Mouse (Mus musculus) heart, embryonic 10.5 days (tissue): Measurements from ENCODE around the gene Cabp7. TPM values are rescaled to one million over a fixed set of nuclear protein-coding genes. Genes with fewer than 3 reads are reported as not detected.

ENCODE experiments used
- DNase-seq: peaks from one replicate; pipeline ENCODE4 v3.0.0-alpha.2; 2017; ENCODE audit warnings: low spot score
- H3K27ac ChIP-seq: fragments of 300-500 bp; sonication (generic); 2 replicates; pipeline ENCODE4 v1.5.1; 2016; ENCODE audit warnings: mild to moderate bottlenecking
- H3K27me3 ChIP-seq: fragments of 300-500 bp; sonication (generic); 2 replicates; pipeline ENCODE4 v1.6.1; 2016; ENCODE audit warnings: mild to moderate bottlenecking; ENCODE audit not compliant: poor library complexity, insufficient read depth, severe bottlenecking
- H3K36me3 ChIP-seq: fragments of 300-500 bp; sonication (generic); 2 replicates; pipeline ENCODE4 v1.6.1; 2016; ENCODE audit warnings: mild to moderate bottlenecking, moderate library complexity
- H3K4me1 ChIP-seq: fragments of 300-500 bp; sonication (generic); 2 replicates; pipeline ENCODE4 v1.6.1; 2016; ENCODE audit warnings: mild to moderate bottlenecking
- H3K4me3 ChIP-seq: fragments of 300-500 bp; sonication (generic); 2 replicates; pipeline ENCODE4 v1.5.1; 2016; ENCODE audit warnings: mild to moderate bottlenecking, moderate library complexity
- H3K9me3 ChIP-seq: fragments of 300-500 bp; sonication (generic); 2 replicates; pipeline ENCODE4 v1.6.1; 2016; ENCODE audit warnings: mild to moderate bottlenecking, moderate library complexity
- WGBS: fragments of 180-500 bp; shearing (Covaris S2); methylation state at CpG from one replicate; pipeline ENCODE4 v1.1.7; 2016; 5-methylcytosine and 5-hydroxymethylcytosine counted together
- polyA plus RNA-seq: library from polyadenylated mRNA; unstranded; fragments of >200 nt; fragmentation: Nextera tagmentation; extraction: Ambion mirVana; gene quantifications from 2 replicates; pipeline ENCODE4 v1.2.1, GENCODE M21; 2016

Gene Cabp7
- polyA plus RNA-seq, 1 experiment from 2014 or later: 0.15 TPM

DNA sequence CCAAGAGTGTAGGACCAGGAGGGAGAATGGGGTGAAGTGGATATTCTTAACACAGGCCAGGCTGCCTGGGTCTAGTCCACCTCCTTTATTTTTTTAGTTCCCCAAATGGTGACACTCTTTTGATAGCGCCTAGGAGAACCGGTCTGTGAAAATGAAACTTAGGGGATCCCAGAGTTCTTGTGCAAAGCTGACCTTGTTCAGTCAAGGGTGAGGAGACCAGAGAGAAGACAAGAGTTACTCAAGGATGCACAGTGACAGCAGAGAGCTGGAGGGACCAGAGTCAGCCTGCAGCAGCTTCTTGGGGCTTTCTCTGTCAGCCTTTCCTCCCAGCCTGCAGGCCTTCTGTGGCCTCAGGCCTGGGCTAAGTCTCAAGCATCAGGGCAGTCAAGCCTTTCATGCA, 15.9 kb upstream of the Cabp7 start:
- Histone ChIP-seq H3K36me3 (no peaks in the 10 kb centered on the region), H3K4me3 (no peak overlapping the region), H3K4me1 (peaks cover 8% of the 10 kb centered on the region; the same call in 1 of the 2 replicates), H3K9me3 (no peaks in the 10 kb centered on the region), H3K27me3 (peaks cover 45% of the 10 kb centered on the region), H3K27ac (no peak overlapping the region)
- 21% methylated on average over 2 of the region's 2 CpGs for WGBS
- DNase-seq: no peak

DNA sequence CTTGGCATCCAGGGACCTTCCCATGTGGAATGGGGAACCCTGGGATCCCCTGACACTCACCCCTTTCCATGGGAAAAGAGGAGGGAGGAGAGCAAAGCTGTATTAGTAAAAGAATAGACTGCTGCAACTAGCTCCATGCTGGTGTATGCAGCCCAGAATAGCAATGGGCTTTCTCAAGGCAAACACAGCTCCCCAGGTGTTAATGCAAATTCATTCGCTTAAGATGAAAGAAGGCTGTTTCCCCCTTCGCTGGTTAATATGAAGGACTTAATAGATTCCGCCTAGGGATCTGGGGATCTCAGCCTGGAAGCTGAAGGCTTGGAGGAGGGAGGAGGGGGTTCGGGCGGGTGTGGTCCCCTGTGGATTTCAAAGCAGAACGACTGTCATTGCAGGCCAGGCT, 15.4 kb upstream of the Cabp7 start:
- no peaks in the 10 kb centered on the region for H3K9me3 ChIP-seq
- peaks cover 45% of the 10 kb centered on the region for H3K27me3 ChIP-seq

DNA sequence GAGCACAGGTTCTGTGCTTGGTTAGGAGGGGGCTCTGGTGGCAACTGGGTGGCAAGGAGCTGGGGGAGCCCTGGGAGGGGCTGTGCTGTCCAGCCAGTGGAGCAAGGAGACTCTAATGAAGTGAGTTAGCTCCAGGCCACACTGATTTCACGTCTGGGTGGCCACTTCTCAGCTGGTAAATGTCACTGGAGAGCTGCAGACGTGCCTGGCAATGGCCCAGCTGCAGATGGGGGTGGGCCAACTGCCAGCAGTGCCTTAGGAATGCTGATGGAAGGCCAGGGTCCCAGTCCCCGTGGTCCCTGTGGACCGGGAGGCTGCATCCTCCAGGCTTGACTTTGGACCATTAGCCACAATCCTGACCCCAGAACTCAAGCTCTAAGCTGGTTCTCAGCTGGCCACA, 13.9 kb upstream of the Cabp7 start:
- H3K4me1 ChIP-seq: peaks cover 10% of the 10 kb centered on the region; the same call in 1 of the 2 replicates
- no peak overlapping the region for H3K27ac ChIP-seq
- WGBS: 25% methylated on average over 4 of the region's 4 CpGs
- DNase-seq: no peak
- H3K4me3 ChIP-seq: no peak overlapping the region
- peaks cover 50% of the 10 kb centered on the region for H3K27me3 ChIP-seq
- H3K36me3 ChIP-seq: no peaks in the 10 kb centered on the region
- no peaks in the 10 kb centered on the region for H3K9me3 ChIP-seq

More for the DNA sequence above, 15.4 kb upstream of the Cabp7 start:
- Histone ChIP-seq H3K4me3 (no peak overlapping the region), H3K27ac (no peak overlapping the region), H3K4me1 (peaks cover 10% of the 10 kb centered on the region; the same call in 1 of the 2 replicates), H3K36me3 (no peaks in the 10 kb centered on the region)
- WGBS: 11% methylated on average over 6 of the region's 6 CpGs
- DNase-seq: no peak

DNA sequence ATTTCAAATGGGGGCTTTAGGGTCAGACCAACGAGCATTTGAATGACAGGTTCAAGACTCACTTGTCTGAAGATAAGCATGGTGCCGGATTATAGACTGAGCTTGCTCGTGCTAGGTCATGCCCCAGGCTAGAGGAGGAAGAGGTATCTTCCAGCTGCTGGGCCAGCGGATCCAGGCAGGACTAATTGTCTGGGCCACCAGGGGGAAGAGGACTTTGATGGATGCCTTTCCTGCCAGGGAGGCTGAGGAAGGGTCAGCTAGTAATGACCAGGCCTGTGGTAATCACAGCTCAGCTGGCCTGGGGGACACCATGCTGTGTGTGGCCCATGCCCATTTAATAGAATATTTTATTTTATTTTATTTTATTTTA, 11.2 kb upstream of the Cabp7 start:
- Histone ChIP-seq H3K4me1 (peaks cover 10% of the 10 kb centered on the region; the same call in 1 of the 2 replicates), H3K9me3 (no peaks in the 10 kb centered on the region), H3K4me3 (no peak overlapping the region), H3K36me3 (no peaks in the 10 kb centered on the region), H3K27ac (no peak overlapping the region), H3K27me3 (peaks cover 53% of the 10 kb centered on the region)
- WGBS: 25% methylated on average over 4 of the region's 4 CpGs
- no peak for DNase-seq

DNA sequence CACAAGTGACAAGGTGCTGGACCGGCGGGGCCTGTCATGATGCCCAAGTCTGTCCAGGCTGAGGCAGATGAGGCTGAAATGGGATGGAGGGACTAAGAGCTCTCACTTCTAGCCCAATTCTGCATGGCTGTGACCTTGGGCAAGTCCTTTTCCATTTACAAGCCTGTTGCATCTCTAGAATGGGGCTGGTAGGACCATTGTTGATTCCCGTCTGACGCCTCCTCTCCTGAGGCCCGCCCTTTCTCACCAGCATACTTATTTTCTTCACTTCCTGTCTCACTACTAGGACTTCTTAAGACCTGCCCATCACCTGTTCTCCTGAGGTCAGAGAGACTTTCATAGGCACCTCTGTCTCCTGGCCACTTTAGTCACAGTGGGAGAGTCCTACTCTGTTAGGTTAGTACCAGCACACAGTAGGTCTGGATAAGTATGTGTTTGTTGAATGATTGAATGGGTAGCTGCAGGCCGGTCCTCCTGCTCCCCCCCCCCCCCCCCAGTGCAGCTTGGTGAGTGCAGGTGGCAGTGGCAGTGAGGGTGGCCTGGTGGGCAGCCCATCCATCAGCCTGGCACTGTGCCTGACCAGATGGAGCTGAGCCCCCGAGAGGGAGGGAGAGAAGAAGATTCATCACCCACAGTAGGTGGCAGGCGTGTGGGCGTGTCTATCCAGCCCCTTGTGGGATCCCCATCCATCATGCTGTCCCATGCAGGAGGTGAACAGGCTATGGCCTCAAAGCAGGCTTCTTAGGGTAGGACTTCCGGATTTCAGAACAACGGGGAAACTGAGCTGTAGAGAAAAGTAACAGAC, 10.6 kb upstream of the Cabp7 start:
- Histone ChIP-seq H3K9me3 (no peaks in the 10 kb centered on the region), H3K27ac (no peak overlapping the region), H3K27me3 (peaks cover 53% of the 10 kb centered on the region), H3K4me1 (peaks cover 10% of the 10 kb centered on the region; the same call in 1 of the 2 replicates), H3K4me3 (no peak overlapping the region), H3K36me3 (no peaks in the 10 kb centered on the region)
- DNase-seq: no peak
- 54% methylated on average over 11 of the region's 11 CpGs for WGBS

DNA sequence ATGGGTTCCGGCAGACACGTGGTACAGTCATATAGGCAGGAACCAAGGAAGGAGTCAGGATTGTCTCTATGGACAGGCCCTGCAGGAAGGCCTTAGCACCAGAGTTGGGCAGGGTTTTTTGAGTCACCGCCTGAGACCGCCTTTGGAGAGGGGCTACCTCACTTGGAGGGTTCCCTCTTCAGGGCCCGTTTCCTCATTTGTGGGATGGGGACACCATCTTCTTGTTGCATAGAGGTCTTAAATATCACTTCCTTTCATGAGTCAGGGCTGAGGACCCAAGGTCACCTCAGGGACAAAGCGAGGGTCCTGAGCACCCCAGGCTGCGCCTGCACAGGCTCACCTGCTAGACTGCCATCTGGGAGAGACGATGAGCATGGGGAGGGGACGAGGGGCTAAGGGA, 9.9 kb upstream of the Cabp7 start:
- peaks cover 10% of the 10 kb centered on the region; the same call in 1 of the 2 replicates for H3K4me1 ChIP-seq
- no peak for DNase-seq
- peaks cover 52% of the 10 kb centered on the region for H3K27me3 ChIP-seq
- no peaks in the 10 kb centered on the region for H3K36me3 ChIP-seq
- no peak overlapping the region for H3K27ac ChIP-seq
- no peaks in the 10 kb centered on the region for H3K9me3 ChIP-seq
- 75% methylated on average over 9 of the region's 9 CpGs for WGBS
- H3K4me3 ChIP-seq: no peak overlapping the region

DNA sequence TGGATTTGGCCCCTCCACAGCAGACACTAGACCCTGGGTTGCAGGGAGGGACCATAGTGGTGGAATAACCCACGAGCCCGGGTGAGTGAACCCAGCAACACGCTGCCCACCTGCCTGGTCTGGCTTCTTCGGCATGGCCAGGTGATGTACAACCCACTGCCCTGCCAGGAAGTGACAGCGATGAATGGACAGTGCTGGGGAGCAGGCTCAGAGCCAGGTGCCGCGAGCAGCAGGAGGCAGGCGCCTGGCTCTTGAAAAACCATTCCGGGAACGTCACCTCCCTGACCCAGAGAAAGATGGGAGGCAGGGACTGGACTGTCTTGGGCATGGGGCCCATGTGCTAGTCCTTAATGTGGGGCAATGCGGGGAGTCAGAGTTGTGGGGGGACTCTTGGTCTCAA, 8.3 kb upstream of the Cabp7 start:
- Histone ChIP-seq H3K4me1 (peaks cover 5% of the 10 kb centered on the region; the same call in 1 of the 2 replicates), H3K36me3 (no peaks in the 10 kb centered on the region), H3K9me3 (no peaks in the 10 kb centered on the region), H3K27me3 (peaks cover 55% of the 10 kb centered on the region), H3K27ac (no peak overlapping the region), H3K4me3 (no peak overlapping the region)
- WGBS: 75% methylated on average over 11 of the region's 11 CpGs
- DNase-seq: no peak

DNA sequence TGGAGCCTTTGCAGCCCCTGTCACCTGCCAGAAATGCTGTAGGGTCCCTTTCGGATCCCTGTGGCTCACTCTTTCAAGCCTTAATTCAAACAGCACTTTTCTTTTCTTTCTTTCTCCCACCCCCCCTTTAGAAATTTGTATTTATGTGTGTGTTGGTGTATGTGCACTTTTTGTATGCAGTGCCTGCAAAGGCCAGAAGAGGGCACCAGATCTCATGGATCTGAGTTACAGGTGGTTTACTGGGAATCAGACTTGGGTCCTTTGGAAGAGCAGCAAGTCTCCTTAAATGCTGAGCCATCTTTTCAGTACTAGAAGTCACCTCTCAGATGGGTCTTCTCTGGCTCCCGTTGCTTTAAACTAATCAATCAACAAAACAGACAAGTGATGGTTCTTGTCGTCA, 7.5 kb upstream of the Cabp7 start:
- Histone ChIP-seq H3K9me3 (no peaks in the 10 kb centered on the region), H3K27ac (no peak overlapping the region), H3K27me3 (peaks cover 61% of the 10 kb centered on the region), H3K4me3 (no peak overlapping the region), H3K4me1 (peaks cover 5% of the 10 kb centered on the region; the same call in 1 of the 2 replicates), H3K36me3 (no peaks in the 10 kb centered on the region)
- 90% methylated on average over 3 of the region's 3 CpGs for WGBS
- no peak for DNase-seq

DNA sequence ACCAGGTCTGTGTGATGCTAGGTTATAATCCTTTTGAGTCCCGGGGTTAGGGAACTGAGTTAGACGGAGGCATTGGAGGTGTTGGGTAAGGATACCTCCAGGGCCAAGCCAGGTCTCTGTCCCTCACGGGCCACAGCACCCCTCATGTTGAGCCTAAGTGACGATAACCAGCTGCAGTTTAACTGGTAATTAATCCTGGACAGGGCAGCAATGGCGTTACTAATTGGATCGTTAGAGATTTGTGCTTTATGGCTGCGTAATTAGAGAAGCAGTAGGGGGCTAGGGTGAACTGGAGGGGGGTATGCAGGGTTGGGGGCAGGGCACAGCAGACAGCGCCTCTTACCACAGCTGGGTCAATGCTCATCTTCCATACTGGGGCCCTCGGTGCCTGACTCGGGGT, 6.3 kb upstream of the Cabp7 start:
- H3K36me3 ChIP-seq: no peaks in the 10 kb centered on the region
- no peak overlapping the region for H3K4me3 ChIP-seq
- no peaks in the 10 kb centered on the region for H3K9me3 ChIP-seq
- peaks cover 66% of the 10 kb centered on the region for H3K27me3 ChIP-seq
- no peak overlapping the region for H3K27ac ChIP-seq
- peaks cover 5% of the 10 kb centered on the region; the same call in 1 of the 2 replicates for H3K4me1 ChIP-seq
- DNase-seq: no peak
- 45% methylated on average over 10 of the region's 10 CpGs for WGBS

DNA sequence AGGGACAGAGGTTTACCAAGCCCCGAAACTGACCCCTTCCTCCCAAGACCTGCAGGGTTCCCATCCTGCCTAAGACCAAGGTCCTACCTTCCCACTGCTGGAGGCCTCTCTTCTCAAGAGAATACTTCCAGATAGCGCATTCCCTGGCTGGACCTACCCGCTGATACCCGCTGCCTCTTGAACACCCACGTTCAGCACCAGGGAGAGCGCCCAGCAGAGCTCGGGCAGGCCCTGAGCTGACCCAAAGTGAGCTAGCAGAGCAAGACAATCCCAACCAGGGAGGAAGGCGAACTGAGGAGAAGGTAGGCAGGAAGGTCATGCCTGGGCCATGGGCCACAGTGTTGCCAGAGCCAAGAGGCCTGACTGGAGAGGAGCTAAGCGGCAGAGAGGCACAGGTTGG, 3.7 kb upstream of the Cabp7 start:
- Histone ChIP-seq H3K36me3 (no peaks in the 10 kb centered on the region), H3K4me1 (peaks cover 22% of the 10 kb centered on the region), H3K27ac (no peak overlapping the region), H3K9me3 (no peaks in the 10 kb centered on the region), H3K27me3 (peaks cover 85% of the 10 kb centered on the region), H3K4me3 (no peak overlapping the region)
- DNase-seq: peak; percentile 90
- 3% methylated on average over 9 of the region's 9 CpGs for WGBS

DNA sequence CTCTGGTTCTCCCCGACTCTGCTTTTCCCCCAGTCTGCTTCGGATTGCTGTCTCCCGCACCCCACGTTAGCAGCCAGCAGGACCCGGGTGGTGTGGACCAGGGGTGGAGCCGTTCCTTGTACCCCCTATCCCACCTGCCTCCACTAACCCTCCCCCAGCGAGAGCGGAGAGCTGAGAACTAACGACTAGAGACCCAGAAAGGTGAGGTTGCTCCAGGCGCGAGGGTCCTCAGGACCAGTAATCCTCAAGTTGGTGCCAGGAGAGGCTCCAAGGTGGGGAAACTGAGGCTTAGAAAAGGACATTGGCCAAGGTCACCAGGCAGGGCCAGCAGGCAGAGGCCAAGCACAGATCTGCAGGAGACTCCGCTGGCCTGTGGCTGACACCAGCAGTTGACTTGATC, 707 bp upstream of the Cabp7 start:
- 2% methylated on average over 12 of the region's 12 CpGs for WGBS
- H3K4me1 ChIP-seq: peaks cover 29% of the 10 kb centered on the region
- H3K27me3 ChIP-seq: peaks cover 98% of the 10 kb centered on the region
- no peak overlapping the region for H3K27ac ChIP-seq
- no peaks in the 10 kb centered on the region for H3K9me3 ChIP-seq
- H3K36me3 ChIP-seq: no peaks in the 10 kb centered on the region
- DNase-seq: no peak
- H3K4me3 ChIP-seq: peak overlapping the region; percentile 67

DNA sequence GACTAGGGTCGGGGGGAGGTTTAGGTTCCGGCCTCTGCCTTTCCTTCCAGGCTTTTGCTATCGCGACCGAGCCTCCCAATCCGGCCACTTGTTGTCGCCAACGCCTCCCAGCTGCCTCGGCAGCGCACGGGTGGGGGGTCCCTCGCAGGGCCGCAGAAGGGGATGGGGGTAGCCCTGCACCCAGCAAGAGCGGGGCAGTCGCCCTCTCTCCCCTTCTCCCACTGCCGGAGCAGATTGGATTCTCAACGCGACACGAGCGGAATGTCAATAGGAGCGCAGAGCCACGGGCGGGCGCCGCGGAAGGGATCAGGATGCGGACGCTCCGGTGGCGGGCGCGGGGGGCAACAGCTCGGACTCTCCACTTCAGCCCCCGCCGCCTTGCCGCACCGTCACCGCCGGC, 609 bp downstream of the Cabp7 start:
- under 1% methylated on average over 39 of the region's 39 CpGs for WGBS
- no peaks in the 10 kb centered on the region for H3K9me3 ChIP-seq
- DNase-seq: no peak
- H3K4me3 ChIP-seq: peak overlapping the region; percentile 67
- peaks cover 99% of the 10 kb centered on the region for H3K27me3 ChIP-seq
- no peak overlapping the region; the same call in 1 of the 2 replicates for H3K27ac ChIP-seq
- peaks cover 29% of the 10 kb centered on the region for H3K4me1 ChIP-seq
- H3K36me3 ChIP-seq: no peaks in the 10 kb centered on the region

DNA sequence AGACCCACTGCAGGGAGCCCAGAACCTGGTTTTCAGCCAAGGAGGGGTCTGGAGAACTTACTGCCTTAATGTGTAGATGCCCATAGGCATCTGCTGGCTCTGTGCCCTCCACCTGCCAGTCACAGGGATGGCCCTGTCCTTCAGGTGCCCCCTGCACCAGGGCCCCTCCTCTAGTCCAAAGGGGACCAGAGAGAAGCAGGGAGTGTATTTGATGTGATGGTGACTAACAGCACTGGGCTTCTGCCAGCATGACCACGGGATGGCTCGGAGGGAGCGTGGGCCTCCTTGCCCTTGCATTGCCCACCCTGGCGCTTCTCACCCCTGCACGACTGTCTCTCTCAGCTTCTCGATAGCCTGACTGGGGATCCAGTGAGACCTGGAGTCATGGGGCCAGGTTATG, 1.9 kb downstream of the Cabp7 start:
- Histone ChIP-seq H3K36me3 (no peaks in the 10 kb centered on the region), H3K27ac (no peak overlapping the region), H3K27me3 (peaks cover 98% of the 10 kb centered on the region), H3K9me3 (no peaks in the 10 kb centered on the region), H3K4me1 (peaks cover 29% of the 10 kb centered on the region), H3K4me3 (no peak overlapping the region)
- no peak for DNase-seq
- 62% methylated on average over 6 of the region's 6 CpGs for WGBS
